Mouse (Mus musculus): ENCODE measurements at regions not wholly inside any gene's neighbourhood (a gene's known extent, or its start where the extent isn't known, plus 50 kb on each side); places are given as distances from the start of the nearest gene placed in this dataset.
"Not testable (repeated sequence)": the region's sequence is repeated elsewhere in the genome, so short reads cannot be mapped to it uniquely, and the experiment has no call there.

- DNase-seq (ENCODE audit: low read depth): no peak
Measured at GRCm38 (mm10) chr1:164543045-164543803, 85.1 kb upstream of the Atp1b1 start.

DNA sequence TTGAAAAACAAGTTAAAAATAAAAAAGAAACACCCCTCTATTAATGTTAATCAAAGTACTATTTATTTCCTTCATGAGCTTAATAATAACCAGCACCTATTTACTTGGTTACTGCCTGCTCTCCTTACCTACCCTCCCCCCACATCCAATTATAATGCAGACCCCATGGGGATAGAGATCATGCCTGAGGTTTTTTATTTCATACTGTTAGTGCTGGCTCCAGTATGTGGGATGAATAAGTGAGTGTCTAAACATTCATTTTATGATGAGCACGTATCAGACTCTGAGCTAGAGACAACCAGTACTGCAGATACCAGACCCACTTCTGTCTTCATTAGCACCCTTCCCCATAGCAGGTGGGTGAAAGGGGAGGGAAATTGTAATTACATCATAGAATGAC lies 83.6 kb upstream of the Atp1b1 start:
- DNase-seq (ENCODE audit: low read depth): no peak

DNA sequence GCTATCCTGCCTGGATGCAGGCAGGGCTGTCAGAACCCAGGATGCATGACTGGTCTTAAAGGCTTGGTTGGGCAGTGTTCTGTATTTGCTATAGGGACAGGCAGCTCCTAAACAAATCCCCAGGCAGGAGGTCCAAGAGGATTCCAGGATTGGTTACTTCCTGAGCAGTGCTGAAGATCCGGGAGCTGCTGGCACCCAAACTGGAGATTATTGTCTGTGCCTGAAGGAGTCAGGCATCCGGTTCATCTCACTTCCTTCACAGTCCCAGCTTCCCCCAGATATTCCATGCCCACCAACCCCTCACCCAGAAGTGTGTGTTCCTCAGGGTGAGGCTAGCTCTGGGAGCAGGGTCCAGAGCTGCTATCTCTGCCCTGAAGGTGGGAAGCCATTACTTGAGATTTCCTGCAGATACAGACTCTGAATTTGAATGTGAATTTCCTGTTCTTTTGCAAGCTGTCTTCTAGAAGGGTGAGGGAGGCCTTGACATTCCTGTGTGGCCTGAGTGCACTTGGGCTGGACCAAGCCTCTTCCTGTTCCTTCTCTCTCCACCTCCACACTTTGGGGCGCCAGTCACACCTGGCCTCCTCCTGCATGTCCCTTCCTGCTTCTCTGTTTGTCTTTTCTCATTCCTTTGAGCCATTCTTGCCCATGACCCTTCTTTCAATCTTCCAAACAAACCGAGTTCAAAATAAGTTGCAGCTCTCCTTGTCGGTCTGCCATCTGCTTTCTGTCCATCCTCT lies 80.3 kb upstream of the Atp1b1 start:
- DNase-seq (ENCODE audit: low read depth): no peak

DNA sequence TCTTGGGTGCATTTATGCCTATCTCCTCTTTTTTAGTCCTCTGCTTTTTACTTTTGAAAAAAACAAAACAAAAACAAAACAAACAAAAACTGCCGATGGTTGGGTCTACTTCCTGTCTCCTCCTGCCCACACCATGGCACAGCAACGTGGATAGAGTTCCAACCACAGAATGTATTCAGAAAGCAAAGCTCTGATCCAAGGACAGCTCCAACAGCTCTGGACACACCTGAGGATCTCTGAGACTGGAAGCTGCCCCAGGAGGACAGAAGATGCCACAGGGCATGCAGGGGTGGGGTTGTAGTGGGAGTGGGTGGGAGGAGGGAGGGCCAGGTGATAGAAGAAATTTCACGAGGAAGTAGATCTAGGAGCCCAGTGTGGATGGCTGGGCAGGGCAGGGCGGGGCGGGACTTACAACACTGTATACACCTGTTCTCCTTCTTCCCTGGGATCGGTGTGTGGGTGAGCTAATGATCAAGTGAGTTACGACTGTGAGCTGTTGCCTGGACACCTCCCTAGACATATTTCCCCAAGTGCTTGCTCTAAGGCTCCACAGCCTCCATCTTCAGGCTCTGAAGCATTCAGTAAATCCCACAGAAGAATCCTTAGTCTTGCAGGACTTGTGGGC lies 79.3 kb upstream of the Atp1b1 start:
- DNase-seq (ENCODE audit: low read depth): no peak

DNA sequence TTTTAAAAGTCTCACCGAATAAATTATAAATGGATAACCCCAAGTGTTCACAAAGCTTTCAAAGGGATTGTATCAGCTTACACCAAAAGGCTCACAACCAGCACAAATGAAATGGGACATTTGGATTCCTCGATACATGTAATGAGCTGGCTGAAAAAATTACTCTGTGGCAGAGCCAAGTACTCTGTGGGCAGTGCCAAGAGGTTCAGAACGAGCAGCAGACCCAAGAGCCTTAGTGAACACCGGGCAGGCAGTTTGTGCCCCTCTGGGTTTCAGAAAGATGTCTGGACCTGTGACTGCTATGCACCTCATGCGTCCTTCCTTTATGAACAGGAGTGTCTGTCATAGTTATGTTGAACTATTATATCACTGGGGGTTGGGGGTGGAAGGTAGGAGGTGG lies 74.0 kb upstream of the Atp1b1 start:
- DNase-seq (ENCODE audit: low read depth): no peak

GRCm38 (mm10) chr1:164531741-164532140 lies 73.6 kb upstream of the Atp1b1 start:
- DNase-seq (ENCODE audit: low read depth): no peak

DNA sequence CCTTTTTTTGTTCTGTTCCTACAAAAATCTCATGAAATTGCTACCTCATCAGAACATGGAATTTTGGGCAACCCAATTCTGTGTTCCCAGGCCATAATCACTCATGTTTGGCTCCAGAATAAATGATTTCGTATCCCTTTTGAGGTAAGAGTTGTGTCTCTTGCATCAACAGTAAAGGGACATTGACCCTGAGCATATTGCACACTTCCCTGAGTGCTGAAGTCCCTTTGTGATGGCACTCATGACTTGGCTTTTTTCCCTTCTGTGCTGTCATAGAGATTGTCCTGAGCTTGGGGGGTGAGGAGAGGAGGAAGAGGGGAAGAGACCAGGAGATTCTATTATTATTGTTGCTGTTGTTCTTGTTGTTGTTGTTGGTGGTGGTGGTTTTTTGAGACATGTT lies 68.6 kb upstream of the Atp1b1 start:
- DNase-seq (ENCODE audit: low read depth): no peak

GRCm38 (mm10) chr1:164522377-164523150 lies 64.4 kb upstream of the Atp1b1 start:
- DNase-seq (ENCODE audit: low read depth): no peak

DNA sequence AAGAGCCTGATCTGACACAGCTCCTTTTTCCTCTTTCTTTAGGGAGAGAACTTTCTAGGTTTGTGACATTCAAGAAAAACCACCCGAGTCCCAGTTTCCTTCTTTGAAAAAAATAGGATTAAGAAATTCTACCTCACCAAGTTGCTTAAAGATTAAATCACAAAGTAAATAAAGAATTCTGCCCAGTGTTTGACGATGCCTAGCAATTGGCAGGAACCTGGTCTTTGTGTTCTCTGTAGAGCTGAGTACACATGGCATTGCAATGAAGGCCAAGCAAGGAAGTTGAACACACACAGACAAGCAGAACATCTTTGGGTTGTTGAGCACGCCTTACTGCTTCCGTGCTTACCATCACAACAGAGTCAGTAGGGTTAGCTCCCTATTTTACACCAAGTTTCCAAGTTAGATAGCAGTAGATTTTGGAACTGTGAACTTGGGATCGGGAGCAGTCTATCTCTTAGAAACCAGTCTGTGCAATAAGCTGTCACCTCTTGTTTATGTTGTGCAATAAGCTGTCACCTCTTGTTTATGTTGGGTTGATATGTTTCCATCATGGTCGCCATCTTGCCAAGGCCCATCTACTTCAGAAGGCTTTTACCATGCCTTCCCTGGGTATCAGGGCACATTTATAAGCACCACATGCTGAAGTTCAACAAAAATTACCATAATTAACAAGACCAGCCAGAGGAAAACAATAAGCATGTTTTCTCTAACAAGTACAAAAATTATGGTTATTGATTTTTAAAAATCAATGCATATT lies 63.4 kb upstream of the Atp1b1 start:
- DNase-seq (ENCODE audit: low read depth): no peak

DNA sequence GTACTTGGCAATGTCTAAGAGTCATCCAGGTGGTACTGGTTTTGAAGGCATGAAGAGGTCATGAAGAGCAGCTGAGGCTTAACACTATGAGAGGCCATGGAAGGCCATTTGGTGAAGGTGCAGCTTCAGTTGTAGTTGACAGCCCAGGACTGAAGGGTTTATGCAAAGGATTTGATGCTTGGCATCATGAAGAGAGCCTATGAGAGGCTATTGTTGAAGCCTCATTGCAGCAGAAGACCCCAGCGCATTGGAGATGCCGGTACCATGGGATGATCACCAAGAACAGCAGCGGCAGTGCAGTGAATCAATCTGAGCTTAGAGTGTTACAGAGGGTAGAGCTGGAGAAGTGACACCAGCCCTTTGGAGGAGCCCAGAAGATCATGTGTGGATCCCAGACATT lies 60.7 kb upstream of the Atp1b1 start:
- DNase-seq (ENCODE audit: low read depth): no peak

DNA sequence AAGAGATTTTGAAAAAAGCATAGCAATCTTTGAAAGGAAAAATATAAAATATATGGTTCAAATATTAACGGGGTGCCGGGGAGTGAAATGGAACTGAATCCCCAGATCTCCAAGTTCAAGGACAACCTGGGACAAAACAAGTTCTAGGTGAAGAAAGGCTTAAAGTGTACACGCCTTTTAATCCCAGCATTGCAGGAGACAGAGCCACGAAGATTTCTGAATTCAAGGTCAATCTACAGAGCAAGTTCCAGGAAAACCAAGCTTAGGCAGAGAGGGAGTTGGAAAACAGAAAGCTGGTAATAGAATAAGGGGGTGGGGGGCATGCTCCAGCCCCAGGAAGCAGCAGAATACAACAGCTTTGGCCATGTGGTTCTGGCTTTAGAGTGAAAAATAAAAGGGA lies 60.2 kb upstream of the Atp1b1 start:
- no peak for DNase-seq (ENCODE audit: low read depth)

- DNase-seq (ENCODE audit: low read depth): not testable (repeated sequence)
Measured at GRCm38 (mm10) chr1:164517362-164517761, 59.2 kb upstream of the Atp1b1 start.

DNA sequence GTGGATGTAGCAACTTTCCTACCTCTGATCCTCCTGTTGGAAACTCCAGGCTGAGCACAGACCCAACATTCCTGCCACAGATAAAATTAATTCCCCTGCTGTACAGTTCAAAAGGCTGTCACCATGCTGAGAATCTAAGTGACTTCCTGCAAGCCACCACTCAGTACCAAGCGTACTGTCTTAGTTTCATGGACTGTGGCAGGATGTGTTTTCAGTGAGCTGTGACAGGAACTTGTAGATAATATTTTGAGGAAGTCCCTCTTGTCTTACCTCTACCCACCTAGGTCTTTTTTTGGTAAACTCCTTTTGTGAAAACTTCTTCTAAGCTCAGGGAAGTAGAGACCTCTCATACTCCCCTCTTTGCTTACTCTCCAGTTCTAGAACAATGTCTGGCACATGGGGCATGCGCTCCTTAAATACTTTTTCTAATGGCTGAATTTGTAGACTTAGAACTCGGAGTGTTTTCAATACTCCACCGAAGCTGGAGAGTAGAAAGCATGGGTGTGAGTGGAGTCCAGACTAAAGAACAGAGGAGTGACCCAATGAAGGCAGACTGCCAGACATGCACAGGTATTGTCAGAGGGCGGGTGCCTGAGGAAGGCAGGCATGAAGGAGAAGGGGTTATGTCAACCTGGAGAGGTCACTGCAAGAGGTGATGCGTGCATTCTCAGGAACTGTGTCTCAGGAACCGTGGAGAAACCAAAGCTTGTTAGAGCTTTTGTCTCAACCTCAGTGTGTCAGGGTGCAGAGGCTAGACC lies 53.7 kb upstream of the Atp1b1 start:
- no peak for DNase-seq (ENCODE audit: low read depth)

DNA sequence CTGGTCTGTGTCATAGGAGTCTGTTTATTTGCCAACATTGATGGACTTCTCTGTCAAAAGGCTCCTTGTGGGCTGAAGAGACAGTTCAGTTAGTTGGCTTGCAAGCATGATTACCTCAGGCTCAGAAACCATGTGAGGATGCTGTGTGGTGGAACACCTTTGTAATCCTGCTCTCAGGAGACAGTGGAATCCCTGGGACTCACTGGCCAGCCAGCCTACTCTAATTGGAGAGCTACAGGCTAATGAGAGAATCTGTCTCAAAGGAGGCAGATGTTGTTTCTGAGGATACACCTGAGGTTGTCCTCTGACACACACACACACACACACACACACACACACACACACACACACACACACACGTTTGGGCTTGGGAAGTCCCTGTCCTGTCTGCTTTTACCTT lies 51.1 kb upstream of the Atp1b1 start:
- DNase-seq (ENCODE audit: low read depth): no peak

- DNase-seq (ENCODE audit: low read depth): no peak
Measured at GRCm38 (mm10) chr1:164508556-164508955, 50.4 kb upstream of the Atp1b1 start.

DNA sequence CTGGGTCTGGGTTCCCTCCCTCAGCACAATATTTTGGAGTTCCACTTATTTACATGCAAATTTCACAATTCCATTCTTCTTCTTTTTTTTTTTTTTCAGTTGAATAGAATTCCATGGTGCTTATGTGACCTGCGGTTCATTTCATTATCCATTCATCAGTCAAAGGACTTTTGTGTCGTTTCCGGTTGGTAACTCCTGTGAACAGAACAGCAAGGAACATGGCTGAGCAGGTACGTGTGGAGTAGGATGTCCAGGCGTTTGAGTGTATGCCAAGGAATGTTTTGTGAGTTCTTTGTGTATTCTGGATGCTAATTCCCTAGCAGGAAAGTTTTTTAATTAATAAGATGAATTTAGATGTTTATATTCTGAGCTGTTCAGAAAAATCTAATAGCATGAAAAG lies 50.0 kb upstream of the Atp1b1 start:
- no peak for DNase-seq (ENCODE audit: low read depth)

All from gonadal fat pad, adult 2 months (tissue).